Mouse (Mus musculus): ENCODE data around the gene Urgcp. TPM values are rescaled to one million over a fixed set of nuclear protein-coding genes. Genes with fewer than 3 reads are reported as not detected.
A peak's percentile ranks its signal among the peaks of the same experiment; 100 is the strongest.

The Urgcp gene
- polyA plus RNA-seq, 1 experiment from 2014 or later = 20.4 TPM

DNA sequence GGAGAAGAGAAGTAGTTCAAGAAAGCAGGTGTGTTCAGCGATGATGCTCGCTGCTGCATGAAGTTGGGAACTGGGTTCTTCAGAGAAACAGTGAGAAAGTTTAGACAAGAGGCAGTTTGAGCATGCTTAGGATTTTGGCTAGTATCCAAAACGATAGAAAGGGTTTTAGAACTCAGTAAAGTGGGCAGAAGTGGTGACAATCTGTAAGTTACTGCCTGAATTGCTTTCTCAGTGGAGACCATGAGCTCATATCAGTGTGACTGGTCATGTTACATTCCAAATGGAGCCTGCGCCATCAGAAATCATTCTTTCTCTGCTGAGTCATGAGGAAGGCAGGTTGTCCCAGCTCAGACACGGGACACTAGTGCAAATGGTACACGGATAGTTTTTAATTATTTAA lies 3.8 kb upstream of the Urgcp start:
- peaks cover 22% of the 10 kb centered on the region for H3K36me3 ChIP-seq
- WGBS = 92% methylated on average over 6 of the region's 6 CpGs
- no peaks in the 10 kb centered on the region for H3K27me3 ChIP-seq (ENCODE audit: insufficient read depth, poor library complexity, severe bottlenecking)
- H3K4me1 ChIP-seq (replicated peaks) = peaks cover 8% of the 10 kb centered on the region
- no peak for DNase-seq (ENCODE audit: low spot score)
- no peak overlapping the region for H3K4me3 ChIP-seq
- no peaks in the 10 kb centered on the region for H3K9me3 ChIP-seq
- no peak overlapping the region for H3K27ac ChIP-seq

DNA sequence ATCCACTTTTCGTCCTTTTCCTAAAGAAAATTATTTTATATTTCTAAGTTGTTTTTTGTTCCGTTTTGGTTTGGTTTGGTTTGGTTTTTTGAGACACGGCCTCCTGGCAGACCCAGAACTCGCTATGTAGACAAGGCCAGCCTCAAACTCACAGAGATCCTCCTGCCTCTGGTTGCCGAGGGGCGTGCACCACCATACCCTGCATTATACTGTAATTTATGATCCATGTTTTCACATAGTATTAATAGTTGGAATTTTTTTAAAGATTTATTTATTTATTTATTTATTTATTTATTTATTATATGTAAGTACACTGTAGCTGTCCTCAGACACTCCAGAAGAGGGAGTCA lies 432 bp upstream of the Urgcp start:
- peaks cover 3% of the 10 kb centered on the region for H3K36me3 ChIP-seq
- WGBS = 23% methylated on average over 6 of the region's 6 CpGs
- no peaks in the 10 kb centered on the region for H3K27me3 ChIP-seq (ENCODE audit: insufficient read depth, poor library complexity, severe bottlenecking)
- DNase-seq (ENCODE audit: low spot score) = no peak
- H3K4me3 ChIP-seq = peak overlapping the region; percentile 80
- H3K27ac ChIP-seq = peak overlapping the region; percentile 97
- H3K9me3 ChIP-seq = no peaks in the 10 kb centered on the region
- peaks cover 17% of the 10 kb centered on the region for H3K4me1 ChIP-seq (replicated peaks)

DNA sequence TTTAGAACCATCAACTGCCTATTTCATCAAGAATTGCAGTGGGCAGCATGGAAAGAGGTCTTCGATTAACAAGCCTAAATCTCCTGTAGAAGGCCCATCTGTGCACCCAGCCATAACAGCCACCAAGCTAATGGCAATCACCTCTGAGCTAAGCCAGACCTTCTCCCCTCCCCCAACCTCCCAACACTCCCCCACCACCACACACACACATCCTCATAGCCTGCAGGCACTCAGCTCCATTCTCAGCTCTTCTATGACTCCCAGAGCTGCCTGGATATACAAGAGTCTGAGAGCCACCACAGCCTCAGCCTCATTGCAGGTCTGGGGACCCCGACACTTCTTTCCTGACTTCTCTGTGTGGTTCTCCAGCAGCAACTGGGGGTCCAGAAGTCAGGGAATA lies 8.4 kb downstream of the Urgcp start:
- no peaks in the 10 kb centered on the region for H3K27me3 ChIP-seq (ENCODE audit: insufficient read depth, poor library complexity, severe bottlenecking)
- no peak overlapping the region for H3K4me3 ChIP-seq
- H3K27ac ChIP-seq = no peak overlapping the region
- DNase-seq (ENCODE audit: low spot score) = no peak
- H3K9me3 ChIP-seq = peaks cover 14% of the 10 kb centered on the region; the same call in 1 of the 2 replicates
- WGBS = 90% methylated on average over 2 of the region's 2 CpGs
- H3K36me3 ChIP-seq = peaks cover 33% of the 10 kb centered on the region
- no peaks in the 10 kb centered on the region for H3K4me1 ChIP-seq (replicated peaks)

DNA sequence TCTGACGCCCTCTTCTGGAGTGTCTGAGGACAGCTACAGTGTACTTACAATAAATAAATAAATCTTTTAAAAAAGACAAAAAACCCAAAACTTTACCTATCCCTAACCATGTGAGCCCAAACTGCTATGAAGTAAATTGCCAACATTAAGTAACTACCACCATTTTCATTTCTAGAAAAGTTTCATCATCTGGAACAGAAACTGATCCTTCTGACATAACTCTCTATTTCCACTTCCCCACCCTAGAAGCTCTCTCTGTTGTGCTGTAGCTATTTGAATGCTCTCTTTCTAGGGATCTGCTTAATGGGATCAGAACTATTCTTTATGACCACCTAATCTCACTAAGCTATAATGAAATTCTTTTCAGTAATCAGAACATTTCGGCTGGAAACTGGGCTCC lies 17.2 kb downstream of the Urgcp start:
- 82% methylated on average over 2 of the region's 2 CpGs for WGBS
- H3K27me3 ChIP-seq (ENCODE audit: insufficient read depth, poor library complexity, severe bottlenecking) = 0 out of 2 replicates have a peak, but pooled peaks cover 3% of the 10 kb centered on the region
- no peak overlapping the region for H3K27ac ChIP-seq

DNA sequence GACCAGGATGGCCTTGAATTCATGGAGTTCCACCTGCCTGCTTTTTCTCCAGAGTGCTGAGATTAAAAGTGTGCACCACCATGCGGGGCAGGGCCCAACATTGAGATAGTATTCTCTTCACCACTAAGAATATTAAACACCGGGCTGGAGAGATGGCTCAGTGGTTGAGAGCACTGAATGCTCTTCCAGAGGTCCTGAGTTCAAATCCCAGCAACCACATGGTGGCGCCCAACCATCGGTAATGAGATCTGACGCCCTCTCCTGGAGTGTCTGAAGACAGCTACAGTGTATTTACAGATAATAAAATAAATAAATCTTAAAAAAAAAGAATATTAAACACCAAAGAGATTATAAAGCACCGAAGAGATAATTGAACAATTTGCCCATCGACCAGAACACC lies 20.1 kb downstream of the Urgcp start:
- Histone ChIP-seq H3K4me1 (replicated peaks) (peaks cover 23% of the 10 kb centered on the region), H3K36me3 (no peaks in the 10 kb centered on the region), H3K4me3 (no peak overlapping the region), H3K27ac (no peak overlapping the region), H3K9me3 (0 out of 2 replicates have a peak, but pooled peaks cover 3% of the 10 kb centered on the region), H3K27me3 (ENCODE audit: insufficient read depth, poor library complexity, severe bottlenecking) (0 out of 2 replicates have a peak, but pooled peaks cover 3% of the 10 kb centered on the region)
- no peak for DNase-seq (ENCODE audit: low spot score)
- 76% methylated on average over 7 of the region's 7 CpGs for WGBS

More for the DNA sequence above, 17.2 kb downstream of the Urgcp start:
- H3K9me3 ChIP-seq = 0 out of 2 replicates have a peak, but pooled peaks cover 6% of the 10 kb centered on the region
- H3K4me3 ChIP-seq = no peak overlapping the region
- no peak for DNase-seq (ENCODE audit: low spot score)
- peaks cover 15% of the 10 kb centered on the region for H3K4me1 ChIP-seq (replicated peaks)
- H3K36me3 ChIP-seq = no peaks in the 10 kb centered on the region

DNA sequence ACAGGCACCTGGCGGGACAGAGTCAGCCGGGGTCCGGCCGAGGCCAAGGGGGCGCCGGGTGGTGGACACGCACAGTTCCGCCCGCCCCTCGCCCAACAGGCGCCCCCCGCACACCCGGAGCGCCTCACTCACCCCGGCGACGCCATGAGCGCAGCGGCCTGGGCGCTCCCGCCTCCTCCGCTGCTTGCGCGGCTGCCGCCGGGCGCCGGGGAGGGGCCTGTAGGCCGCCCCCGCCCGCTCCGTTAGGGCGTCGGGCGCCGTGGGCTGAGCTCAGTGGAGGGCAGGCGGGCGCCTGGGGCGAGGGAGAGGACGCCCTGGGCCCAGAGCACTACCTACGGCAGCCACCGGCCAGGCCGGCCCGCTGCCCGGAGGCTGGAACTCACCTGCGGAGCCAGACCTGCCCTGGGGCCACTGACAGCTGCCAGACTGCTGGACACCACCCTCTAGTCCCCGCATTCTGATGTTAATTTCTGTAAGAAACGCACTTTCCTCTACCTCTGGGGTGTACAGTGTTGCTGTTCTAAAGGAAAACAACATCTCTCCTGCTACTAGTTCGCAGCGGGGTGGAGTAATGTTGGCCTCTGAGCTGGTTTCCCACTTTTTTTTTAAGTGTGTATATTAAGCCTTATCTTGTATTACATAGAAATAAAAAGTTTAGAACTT lies 21.1 kb downstream of the Urgcp start:
- DNase-seq (ENCODE audit: low spot score) = peak; percentile 61
- WGBS = under 1% methylated on average over 45 of the region's 50 CpGs
- Histone ChIP-seq H3K27ac (peak overlapping the region; percentile 92), H3K4me3 (peak overlapping the region; percentile 82), H3K4me1 (replicated peaks) (peaks cover 23% of the 10 kb centered on the region), H3K36me3 (no peaks in the 10 kb centered on the region), H3K27me3 (ENCODE audit: insufficient read depth, poor library complexity, severe bottlenecking) (0 out of 2 replicates have a peak, but pooled peaks cover 3% of the 10 kb centered on the region), H3K9me3 (0 out of 2 replicates have a peak, but pooled peaks cover 3% of the 10 kb centered on the region)

DNA sequence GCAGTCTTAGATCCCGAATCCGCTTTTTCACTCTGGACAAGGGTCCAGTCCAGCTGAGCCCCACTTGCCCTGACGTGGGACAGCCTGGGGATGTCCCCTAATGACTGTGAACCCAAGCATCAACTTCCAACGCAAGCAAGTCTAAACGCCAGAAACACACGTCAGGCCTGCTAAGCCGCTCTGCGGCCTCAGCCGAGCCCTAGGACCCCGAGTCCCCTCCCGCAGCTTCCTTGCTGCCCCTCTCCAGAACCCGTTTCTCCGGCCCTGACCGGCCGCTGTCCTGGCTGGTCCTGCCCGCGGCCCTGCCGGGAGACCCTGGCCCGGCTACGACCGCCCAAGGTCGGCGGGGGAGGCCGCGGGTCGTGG lies 21.6 kb downstream of the Urgcp start:
- no peak for DNase-seq (ENCODE audit: low spot score)
- WGBS = 2% methylated on average over 26 of the region's 26 CpGs
- peaks cover 23% of the 10 kb centered on the region for H3K4me1 ChIP-seq (replicated peaks)
- H3K9me3 ChIP-seq = 0 out of 2 replicates have a peak, but pooled peaks cover 3% of the 10 kb centered on the region
- H3K27ac ChIP-seq = peak overlapping the region; percentile 92
- no peaks in the 10 kb centered on the region for H3K36me3 ChIP-seq
- peak overlapping the region; percentile 82 for H3K4me3 ChIP-seq
- 0 out of 2 replicates have a peak, but pooled peaks cover 3% of the 10 kb centered on the region for H3K27me3 ChIP-seq (ENCODE audit: insufficient read depth, poor library complexity, severe bottlenecking)

DNA sequence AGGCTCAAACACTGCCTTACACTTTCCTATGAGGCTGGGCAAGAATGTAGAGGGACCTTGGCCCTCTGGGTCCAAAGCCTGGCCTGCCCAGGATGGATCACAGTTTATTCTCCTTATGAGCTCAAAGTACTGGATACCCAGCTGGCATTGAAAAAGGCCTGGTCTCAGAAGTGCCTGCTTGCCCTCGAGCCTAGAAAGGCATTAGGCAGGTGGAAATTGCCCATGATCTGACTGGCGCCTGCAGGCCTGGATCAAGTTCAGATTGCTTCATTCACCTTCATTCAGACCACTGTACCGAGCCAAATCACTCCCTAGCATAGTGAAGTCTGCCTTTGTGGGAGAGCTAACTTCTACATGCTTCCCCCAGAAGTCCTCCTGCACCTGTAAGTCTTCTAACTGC lies 22.3 kb downstream of the Urgcp start:
- H3K9me3 ChIP-seq = 0 out of 2 replicates have a peak, but pooled peaks cover 3% of the 10 kb centered on the region
- no peak for DNase-seq (ENCODE audit: low spot score)
- no peak overlapping the region for H3K27ac ChIP-seq
- H3K4me3 ChIP-seq = peak overlapping the region; percentile 82; the same call in 1 of the 2 replicates
- peaks cover 23% of the 10 kb centered on the region for H3K4me1 ChIP-seq (replicated peaks)
- H3K27me3 ChIP-seq (ENCODE audit: insufficient read depth, poor library complexity, severe bottlenecking) = 0 out of 2 replicates have a peak, but pooled peaks cover 3% of the 10 kb centered on the region
- WGBS = 77% methylated on average over 3 of the region's 3 CpGs
- no peaks in the 10 kb centered on the region for H3K36me3 ChIP-seq

DNA sequence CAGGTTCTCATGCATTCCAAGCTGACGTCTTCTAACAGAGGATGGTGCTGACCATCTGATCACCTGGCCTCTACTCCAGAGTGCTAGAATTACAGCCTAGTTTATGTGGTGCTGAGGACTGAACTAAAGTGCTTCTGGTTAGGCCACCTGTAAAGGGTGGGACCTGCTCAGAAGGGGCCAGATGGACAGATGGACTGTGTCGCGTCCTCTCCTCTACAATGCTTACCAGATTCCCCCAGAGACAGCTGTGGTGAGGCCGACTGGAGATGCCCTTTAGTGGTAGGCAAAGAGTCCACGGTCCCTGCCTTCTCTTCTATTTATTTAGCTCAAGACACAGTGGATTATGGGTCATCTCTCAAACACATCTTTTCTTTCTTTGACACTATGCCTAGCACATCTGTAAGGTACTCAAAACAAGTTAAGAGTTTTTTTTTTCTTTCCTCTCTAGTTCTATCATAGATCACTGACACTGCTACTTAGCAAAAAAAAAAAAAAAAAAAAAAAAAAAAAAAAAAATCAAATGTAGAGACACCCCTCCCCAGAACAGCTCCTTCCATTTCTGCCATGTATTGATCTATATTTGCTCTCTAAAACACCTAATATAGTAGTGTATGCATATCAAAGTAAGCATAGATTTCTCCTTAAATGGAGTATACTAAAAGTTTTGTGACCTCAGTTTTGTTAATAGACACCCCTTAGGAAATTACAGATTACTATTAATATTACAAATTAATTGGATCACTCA lies 23.1 kb downstream of the Urgcp start:
- H3K4me3 ChIP-seq = no peak overlapping the region
- 0 out of 2 replicates have a peak, but pooled peaks cover 3% of the 10 kb centered on the region for H3K27me3 ChIP-seq (ENCODE audit: insufficient read depth, poor library complexity, severe bottlenecking)
- H3K4me1 ChIP-seq (replicated peaks) = peaks cover 23% of the 10 kb centered on the region
- DNase-seq (ENCODE audit: low spot score) = no peak
- H3K9me3 ChIP-seq = 0 out of 2 replicates have a peak, but pooled peaks cover 3% of the 10 kb centered on the region
- no peaks in the 10 kb centered on the region for H3K36me3 ChIP-seq
- H3K27ac ChIP-seq = no peak overlapping the region
- WGBS = 79% methylated on average over 5 of the region's 5 CpGs

DNA sequence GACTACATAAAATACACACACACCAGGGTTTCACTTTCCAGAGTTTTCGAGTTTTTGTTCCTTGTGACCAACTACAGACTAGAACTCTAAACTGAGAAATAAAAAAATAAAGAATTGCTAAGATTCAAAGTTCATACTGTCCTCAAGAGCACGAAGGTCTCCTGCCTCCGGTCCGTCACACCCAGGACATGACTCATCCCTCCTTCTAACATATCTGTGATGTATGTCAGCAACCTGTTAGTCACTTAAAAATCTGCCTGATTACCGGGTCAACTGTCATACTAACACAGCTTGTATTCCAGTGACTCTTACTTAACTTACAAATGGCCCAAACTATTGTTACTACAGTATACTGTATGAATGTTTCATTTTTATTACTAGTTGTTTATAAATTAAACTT lies 25.0 kb downstream of the Urgcp start:
- Histone ChIP-seq H3K27ac (no peak overlapping the region), H3K4me1 (replicated peaks) (peaks cover 28% of the 10 kb centered on the region), H3K9me3 (0 out of 2 replicates have a peak, but pooled peaks cover 3% of the 10 kb centered on the region), H3K36me3 (no peaks in the 10 kb centered on the region), H3K27me3 (ENCODE audit: insufficient read depth, poor library complexity, severe bottlenecking) (0 out of 2 replicates have a peak, but pooled peaks cover 3% of the 10 kb centered on the region), H3K4me3 (no peak overlapping the region)
- no peak for DNase-seq (ENCODE audit: low spot score)
- WGBS = 94% methylated on average over 5 of the region's 5 CpGs

DNA sequence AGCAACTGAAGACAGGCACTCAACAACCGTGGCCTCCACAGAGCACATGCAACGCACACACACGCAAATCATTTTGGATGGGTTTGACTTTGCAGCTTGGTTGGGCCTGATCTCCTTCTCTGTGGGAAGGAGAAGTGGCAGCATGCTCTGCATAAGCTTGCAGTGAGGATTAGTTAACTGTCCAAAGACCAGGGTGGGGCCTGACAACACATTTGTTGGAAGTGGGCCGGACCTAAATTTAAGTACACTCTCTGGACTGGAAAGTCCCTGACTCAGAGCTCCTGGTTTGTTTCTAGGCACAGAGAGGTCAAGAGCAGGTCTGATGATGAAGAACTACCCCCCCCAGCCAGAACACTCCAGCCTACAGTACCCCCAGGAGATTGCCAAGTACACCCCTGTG lies 27.9 kb downstream of the Urgcp start:
- H3K27ac ChIP-seq = no peak overlapping the region
- no peak overlapping the region for H3K4me3 ChIP-seq
- no peaks in the 10 kb centered on the region for H3K36me3 ChIP-seq
- H3K27me3 ChIP-seq (ENCODE audit: insufficient read depth, poor library complexity, severe bottlenecking) = no peaks in the 10 kb centered on the region
- peaks cover 11% of the 10 kb centered on the region for H3K4me1 ChIP-seq (replicated peaks)
- DNase-seq (ENCODE audit: low spot score) = no peak
- no peaks in the 10 kb centered on the region for H3K9me3 ChIP-seq
- 93% methylated on average over 4 of the region's 4 CpGs for WGBS

DNA sequence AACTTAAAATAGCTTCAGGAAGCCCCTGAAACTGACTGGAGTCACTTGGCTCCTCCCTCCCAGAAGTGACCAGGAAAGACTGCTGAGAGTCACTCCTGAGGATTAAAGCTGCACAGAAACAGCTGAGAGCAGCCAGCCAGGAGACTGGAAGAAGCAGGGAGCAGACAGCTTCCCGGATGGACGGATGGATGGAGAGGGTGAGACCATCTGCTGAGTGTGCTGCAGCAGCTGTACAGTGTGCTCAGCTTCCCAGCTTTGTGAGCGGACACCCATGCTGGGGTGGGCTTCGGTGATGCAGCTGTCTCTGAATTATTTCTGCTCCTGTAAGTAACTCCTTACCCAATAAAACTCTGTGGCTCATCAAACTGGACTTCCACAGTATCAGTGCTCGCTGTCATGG lies 29.8 kb downstream of the Urgcp start:
- H3K27ac ChIP-seq = no peak overlapping the region; the same call in 1 of the 2 replicates
- H3K4me1 ChIP-seq (replicated peaks) = peaks cover 17% of the 10 kb centered on the region
- peak; percentile 16 for DNase-seq (ENCODE audit: low spot score)
- H3K36me3 ChIP-seq = no peaks in the 10 kb centered on the region
- 77% methylated on average over 5 of the region's 5 CpGs for WGBS
- H3K4me3 ChIP-seq = no peak overlapping the region
- no peaks in the 10 kb centered on the region for H3K27me3 ChIP-seq (ENCODE audit: insufficient read depth, poor library complexity, severe bottlenecking)
- H3K9me3 ChIP-seq = no peaks in the 10 kb centered on the region

DNA sequence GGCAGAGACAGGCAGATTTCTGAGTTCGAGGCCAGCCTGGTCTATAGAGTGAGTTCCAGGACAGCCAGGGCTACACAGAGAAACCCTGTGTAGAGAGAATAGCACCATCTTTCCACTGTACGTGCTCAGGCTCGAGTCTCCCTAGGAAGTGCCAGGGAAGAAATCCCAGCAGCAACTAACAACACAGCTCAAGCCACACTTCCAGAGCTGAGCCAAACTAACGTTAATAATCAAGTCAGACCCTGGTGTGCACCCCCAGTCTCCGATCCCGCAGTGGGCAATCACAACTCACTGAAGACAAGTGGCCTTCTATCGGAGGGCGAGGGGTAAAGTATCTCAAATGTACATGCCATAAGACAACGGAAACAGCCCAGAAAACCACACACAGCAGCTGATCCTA lies 32.6 kb downstream of the Urgcp start:
- Histone ChIP-seq H3K9me3 (no peaks in the 10 kb centered on the region), H3K4me3 (no peak overlapping the region), H3K4me1 (replicated peaks) (peaks cover 17% of the 10 kb centered on the region), H3K27ac (no peak overlapping the region), H3K27me3 (ENCODE audit: insufficient read depth, poor library complexity, severe bottlenecking) (no peaks in the 10 kb centered on the region), H3K36me3 (0 out of 2 replicates have a peak, but pooled peaks cover 4% of the 10 kb centered on the region)
- WGBS = 91% methylated on average over 9 of the region's 9 CpGs
- DNase-seq (ENCODE audit: low spot score) = no peak

Data from hindbrain, embryonic 10.5 days (tissue).